Mouse (Mus musculus): ENCODE measurements around the gene Idnk.

DNA sequence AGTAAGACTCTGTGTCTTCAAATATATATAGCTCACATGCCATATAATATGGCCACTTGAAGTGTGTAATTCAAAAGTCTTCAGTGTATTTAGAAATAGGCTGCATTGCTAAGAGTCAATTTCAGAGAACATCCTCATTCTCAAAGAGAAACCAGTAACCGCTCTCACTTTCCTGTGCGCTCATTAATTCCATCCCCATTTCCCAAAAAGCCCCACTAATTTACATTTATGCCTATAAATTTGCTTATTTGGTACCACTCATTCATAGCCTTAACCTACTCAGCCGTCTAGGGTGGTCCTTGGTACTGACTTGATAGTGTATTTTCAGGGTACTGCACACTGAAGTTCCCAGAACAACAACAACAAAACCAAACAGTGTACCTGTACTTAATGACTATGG, 44.5 kb downstream of the Idnk start:
- TF ChIP-seq CTCF (IDR thresholded peaks at IDR 0.05; ENCODE audit: control insufficient read depth, insufficient read depth, insufficient replicate concordance, low read depth, low read length) (no peak), POLR2A (IDR thresholded peaks at IDR 0.05; ENCODE audit: control insufficient read depth, low read depth, low read length) (no peak)

Data from testis, adult 2 months (tissue).